Mouse (Mus musculus): ENCODE data around the gene Dars. TPM values are rescaled to one million over a fixed set of nuclear protein-coding genes. Genes with fewer than 3 reads are reported as not detected.

The Dars gene
- total RNA-seq (2021), result 10 to 100 TPM; 66.3 to 68.0 TPM
- long read RNA-seq, experiment 1, transcript Dars-201 (16 exons, 2,175 nt), result major isoform, 50 of 53 reads
- long read RNA-seq, experiment 1, partial matches to known transcripts, result 1 of 53 reads
- long read RNA-seq, experiment 1, other reads (novel, unspliced or antisense), result 2 of 53 reads
- long read RNA-seq, experiment 2, transcript Dars-201 (16 exons, 2,175 nt), result major isoform, 62 of 66 reads
- long read RNA-seq, experiment 2, partial matches to known transcripts, result 2 of 66 reads
- long read RNA-seq, experiment 2, other reads (novel, unspliced or antisense), result 2 of 66 reads

- peak; percentile 90 to 92 for DNase-seq (ENCODE audit: low spot score in 2 of 2)
These were observed at the start of gene Dars for GRCm38 (mm10) chr1:128416584-128417532. Dars (minus strand) TSS chr1:128417368.

GRCm38 (mm10) chr1:128466828-128467227 lies 49.7 kb upstream of the Dars start:
- no peak for TF ChIP-seq CTCF (conservative IDR thresholded peaks at IDR 0.05)
- peak in 1 of 2 experiments; percentile 67 for DNase-seq (ENCODE audit: low spot score in 2 of 2)
- Histone ChIP-seq H3K4me3 (no peak overlapping the region), H3K27ac (no peak overlapping the region)

More at GRCm38 (mm10) chr1:128416584-128417532, at the start of gene Dars:
- Histone ChIP-seq H3K4me3 (peak within 1 kb of the TSS; percentile 100), H3K27ac (peak within 1 kb of the TSS; percentile 96)
- TF ChIP-seq CTCF (conservative IDR thresholded peaks at IDR 0.05), result no peak

- DNase-seq (ENCODE audit: low spot score in 2 of 2), result no peak
- no peak for TF ChIP-seq CTCF (conservative IDR thresholded peaks at IDR 0.05)
- no peak overlapping the region for H3K27ac ChIP-seq
- H3K4me3 ChIP-seq, result no peak overlapping the region
These were observed 46.3 kb upstream of the Dars start for GRCm38 (mm10) chr1:128463478-128463877.

- DNase-seq (ENCODE audit: low spot score in 2 of 2), result no peak
- no peak overlapping the region for H3K27ac ChIP-seq
- no peak overlapping the region for H3K4me3 ChIP-seq
- TF ChIP-seq CTCF (conservative IDR thresholded peaks at IDR 0.05), result no peak
These were observed 45.2 kb upstream of the Dars start for GRCm38 (mm10) chr1:128462389-128462788.

GRCm38 (mm10) chr1:128460780-128461179 lies 43.6 kb upstream of the Dars start:
- TF ChIP-seq CTCF (conservative IDR thresholded peaks at IDR 0.05), result no peak
- no peak for DNase-seq (ENCODE audit: low spot score in 2 of 2)
- Histone ChIP-seq H3K4me3 (no peak overlapping the region), H3K27ac (no peak overlapping the region)

- no peak for DNase-seq (ENCODE audit: low spot score in 2 of 2)
- TF ChIP-seq CTCF (conservative IDR thresholded peaks at IDR 0.05), result no peak
- no peak overlapping the region for H3K27ac ChIP-seq
- no peak overlapping the region for H3K4me3 ChIP-seq
These were observed 42.3 kb upstream of the Dars start for GRCm38 (mm10) chr1:128459439-128459838.

- H3K27ac ChIP-seq, result no peak overlapping the region
- no peak for DNase-seq (ENCODE audit: low spot score in 2 of 2)
- no peak overlapping the region for H3K4me3 ChIP-seq
- TF ChIP-seq CTCF (conservative IDR thresholded peaks at IDR 0.05), result no peak
These were observed 41.8 kb upstream of the Dars start for GRCm38 (mm10) chr1:128459011-128459410.

- Histone ChIP-seq H3K27ac (no peak overlapping the region), H3K4me3 (peak overlapping the region; percentile 38)
- DNase-seq (ENCODE audit: low spot score in 2 of 2), result no peak
- no peak for TF ChIP-seq CTCF (conservative IDR thresholded peaks at IDR 0.05)
These were observed 39.8 kb upstream of the Dars start for GRCm38 (mm10) chr1:128456844-128457445.

- Histone ChIP-seq H3K4me3 (no peak overlapping the region), H3K27ac (no peak overlapping the region)
- DNase-seq (ENCODE audit: low spot score in 2 of 2), result no peak
- TF ChIP-seq CTCF (conservative IDR thresholded peaks at IDR 0.05), result no peak
These were observed 39.1 kb upstream of the Dars start for GRCm38 (mm10) chr1:128456271-128456670.

GRCm38 (mm10) chr1:128452210-128452609 lies 35.0 kb upstream of the Dars start:
- no peak for TF ChIP-seq CTCF (conservative IDR thresholded peaks at IDR 0.05)

GRCm38 (mm10) chr1:128451183-128451582 lies 34.0 kb upstream of the Dars start:
- no peak overlapping the region for H3K4me3 ChIP-seq
- TF ChIP-seq CTCF (conservative IDR thresholded peaks at IDR 0.05), result no peak
- no peak overlapping the region for H3K27ac ChIP-seq
- DNase-seq (ENCODE audit: low spot score in 2 of 2), result no peak

More at GRCm38 (mm10) chr1:128452210-128452609, 35.0 kb upstream of the Dars start:
- no peak for DNase-seq (ENCODE audit: low spot score in 2 of 2)
- H3K27ac ChIP-seq, result no peak overlapping the region
- no peak overlapping the region for H3K4me3 ChIP-seq

- no peak for TF ChIP-seq CTCF (conservative IDR thresholded peaks at IDR 0.05)
- no peak overlapping the region for H3K27ac ChIP-seq
These were observed 30.2 kb upstream of the Dars start for GRCm38 (mm10) chr1:128447206-128447902.

More at GRCm38 (mm10) chr1:128447206-128447902, 30.2 kb upstream of the Dars start:
- no peak overlapping the region for H3K4me3 ChIP-seq
- DNase-seq (ENCODE audit: low spot score in 2 of 2), result no peak
